Mouse (Mus musculus) hindlimb bud, embryonic 11.5 days (tissue): ENCODE results near the gene Cep350.
A peak's percentile ranks its signal among the peaks of the same experiment; 100 is the strongest.

ENCODE experiments used
- DNase-seq: peaks from one replicate; pipeline ENCODE4 v3.0.0-alpha.2; 2012; ENCODE audit warnings: low read depth, low spot score; ENCODE audit errors: extremely low spot score

Cep350 gene

DNA sequence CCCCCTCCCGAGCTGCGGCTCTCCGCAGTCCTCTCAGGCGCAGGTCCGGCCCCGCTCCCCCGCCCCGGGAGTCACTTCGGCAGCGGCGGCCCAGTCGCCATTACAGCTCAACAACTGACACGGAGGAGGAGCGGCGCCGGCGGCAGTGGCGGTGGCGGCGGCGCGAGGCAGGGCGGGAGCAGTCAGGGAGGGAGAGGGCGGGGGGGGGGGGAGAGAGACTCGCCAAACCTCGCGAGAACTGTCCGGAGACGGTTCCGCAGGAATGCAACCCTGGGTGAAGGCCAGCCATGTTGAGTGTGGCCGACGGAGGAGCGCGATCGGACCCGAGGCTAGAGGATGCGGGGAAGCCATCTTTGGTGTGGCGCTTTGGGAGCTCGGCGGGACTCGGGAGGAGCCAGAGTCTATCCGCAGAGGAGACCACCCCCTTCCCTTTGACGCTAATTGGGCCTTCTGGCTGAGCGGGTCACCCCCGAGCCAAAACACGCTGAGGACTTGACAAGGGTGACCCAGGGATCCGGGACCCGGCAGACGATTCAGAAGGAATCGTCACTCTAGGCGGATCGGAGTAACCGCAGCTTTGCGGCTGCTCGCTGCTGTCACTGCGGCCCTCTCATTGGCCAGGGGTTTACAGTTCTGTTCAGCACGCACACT is at the start of gene Cep350:
Gene Cep350 (minus strand): TSS at position 188 of the 651 bp plus-strand sequence.
- peak; percentile 89 for DNase-seq

DNA sequence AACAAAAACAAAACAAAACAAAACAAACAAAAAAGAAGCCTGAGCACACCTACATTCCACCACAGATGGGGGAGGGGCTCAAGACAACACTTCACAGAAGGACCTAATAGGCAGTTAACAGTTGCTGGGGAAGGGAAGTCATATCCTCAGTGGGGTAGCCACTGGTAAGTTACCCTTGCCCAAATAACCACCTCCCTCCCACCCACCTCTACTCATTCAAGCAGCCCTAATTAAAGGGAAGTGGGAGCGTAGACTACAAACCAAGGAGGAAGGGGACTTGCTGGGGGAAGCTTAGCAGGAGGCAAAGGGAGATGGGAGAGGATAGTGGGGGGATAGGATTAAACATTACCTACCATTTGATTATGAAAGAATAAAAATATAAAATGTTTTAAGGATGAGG is 47.3 kb upstream of the Cep350 start:
- no peak for DNase-seq

DNA sequence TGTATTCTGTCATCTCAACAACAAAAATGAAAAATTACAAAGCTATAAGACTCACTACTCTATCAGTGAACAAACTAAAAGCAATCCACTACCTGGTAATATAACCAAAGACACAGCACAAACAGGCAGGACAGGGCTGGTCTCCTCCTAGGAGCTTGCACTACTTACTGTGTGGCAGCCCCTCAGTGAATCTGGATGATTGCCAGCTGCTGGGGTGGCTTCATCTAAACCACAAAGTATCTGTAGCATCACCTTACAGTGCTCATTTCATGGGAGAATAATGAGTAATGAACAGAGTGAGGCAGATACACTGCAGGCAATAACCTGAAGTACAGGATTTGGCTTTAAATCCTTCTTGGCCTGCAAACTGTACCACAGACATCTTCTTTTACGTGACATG is 46.7 kb upstream of the Cep350 start:
- DNase-seq, result no peak

DNA sequence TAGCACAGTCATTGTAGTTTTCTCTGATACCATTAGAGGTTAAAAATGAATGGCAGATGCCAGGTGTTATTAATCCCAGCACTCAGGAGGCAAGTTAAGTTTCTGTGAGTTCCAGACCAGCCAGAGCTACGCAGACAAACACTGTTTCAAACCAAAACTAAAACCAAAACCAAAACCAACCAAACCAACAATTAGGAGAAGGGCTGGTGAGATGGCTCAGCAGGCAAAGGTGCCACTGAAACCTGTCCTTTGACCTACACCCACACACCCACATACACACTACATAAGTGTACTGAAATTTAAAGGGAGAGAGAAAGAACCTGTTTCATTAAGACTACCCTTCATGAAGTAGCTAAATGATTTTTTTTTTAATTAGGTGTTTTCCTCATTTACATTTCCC is 35.9 kb upstream of the Cep350 start:
- DNase-seq, result no peak

DNA sequence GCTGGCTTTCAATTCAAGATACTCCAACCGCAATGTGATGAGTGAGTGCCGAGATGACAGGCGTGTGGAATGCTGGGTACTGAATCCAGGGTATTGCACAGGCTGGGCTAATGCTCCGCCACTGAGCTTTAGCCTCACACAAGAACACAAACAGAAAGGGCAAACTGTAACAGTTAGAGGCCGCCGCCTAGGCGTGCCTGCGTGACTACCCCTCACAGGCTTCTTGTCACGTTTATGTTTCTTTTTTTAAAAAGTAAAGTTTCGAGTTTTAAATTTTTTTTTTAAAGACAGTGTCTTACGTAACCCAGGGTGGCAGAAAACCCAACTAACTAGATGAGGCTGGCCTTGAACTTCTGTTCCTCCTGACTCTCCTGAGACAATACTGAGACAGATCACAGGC is 32.9 kb upstream of the Cep350 start:
- no peak for DNase-seq

DNA sequence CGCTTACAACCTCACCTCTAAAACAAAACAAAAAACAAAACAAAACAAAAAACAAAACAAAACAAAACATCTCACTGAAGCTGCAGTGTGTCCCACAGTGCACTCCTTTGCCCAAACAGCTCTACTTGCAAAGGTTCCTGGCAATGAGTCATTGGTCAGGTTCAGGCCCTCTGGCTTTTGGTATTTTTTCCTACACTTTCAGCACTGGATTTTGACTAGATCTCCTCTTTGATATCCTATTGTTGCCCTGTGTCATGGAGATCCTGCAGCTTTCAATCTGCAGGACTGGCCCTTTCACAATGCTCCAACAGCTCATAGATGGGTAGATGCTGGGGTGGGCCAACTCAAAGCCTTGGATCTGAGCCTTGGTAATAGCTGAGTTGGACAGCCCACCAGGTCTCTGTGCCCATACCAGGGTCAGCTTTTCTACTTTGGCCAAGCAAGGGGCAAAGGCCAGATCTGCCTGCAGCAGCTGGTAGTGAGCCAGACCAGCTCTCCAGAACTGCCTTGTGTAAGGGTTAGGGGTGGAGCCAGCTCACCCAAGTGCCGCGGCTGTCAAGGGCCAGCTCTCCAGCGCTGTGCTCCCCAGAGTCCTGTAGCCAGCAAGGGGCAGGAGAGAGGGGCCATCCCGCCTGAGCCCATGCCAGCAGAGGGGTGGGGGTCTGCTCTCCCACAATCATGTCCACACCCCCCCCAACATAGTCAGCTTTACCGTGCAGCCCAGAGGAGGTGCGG is 30.3 kb upstream of the Cep350 start:
- no peak for DNase-seq

DNA sequence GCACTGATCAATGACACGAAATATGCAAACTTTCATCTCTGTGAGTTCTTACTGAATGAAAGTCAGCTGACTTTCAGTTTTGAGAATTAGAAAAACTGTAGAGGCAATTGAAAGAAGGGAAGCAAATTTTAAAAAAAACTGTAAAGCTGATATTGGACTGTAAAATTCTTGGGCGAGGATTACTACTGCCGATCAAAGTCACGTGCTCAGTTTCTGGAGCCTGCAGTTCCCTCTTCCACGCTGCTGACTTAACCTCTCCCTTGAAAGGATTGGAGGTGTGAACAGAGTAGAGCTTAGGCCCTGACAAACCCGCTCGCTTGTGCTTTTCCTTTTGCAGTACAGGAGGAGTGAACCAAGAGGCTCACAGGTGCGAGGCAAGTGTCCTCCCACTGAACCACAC is 29.3 kb upstream of the Cep350 start:
- no peak for DNase-seq

DNA sequence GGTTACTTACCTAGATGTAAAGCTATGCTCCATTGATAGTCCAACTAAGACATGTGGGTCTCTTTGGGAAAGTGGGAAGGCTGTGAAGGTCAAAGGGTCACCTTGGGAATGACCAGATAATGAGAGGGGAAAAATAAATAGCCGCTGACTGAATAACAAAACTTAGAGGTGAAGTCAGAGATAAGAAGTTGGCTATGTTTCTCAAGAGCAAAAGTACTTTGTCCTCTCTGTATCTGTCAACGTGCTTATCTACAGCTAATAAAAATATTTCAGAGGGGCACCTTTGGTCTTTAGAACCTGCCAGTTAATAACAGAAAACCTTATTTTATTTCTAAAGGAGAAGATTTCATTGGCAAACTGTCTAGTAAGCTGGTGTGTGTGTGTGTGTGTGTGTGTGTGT is 22.6 kb upstream of the Cep350 start:
- no peak for DNase-seq

DNA sequence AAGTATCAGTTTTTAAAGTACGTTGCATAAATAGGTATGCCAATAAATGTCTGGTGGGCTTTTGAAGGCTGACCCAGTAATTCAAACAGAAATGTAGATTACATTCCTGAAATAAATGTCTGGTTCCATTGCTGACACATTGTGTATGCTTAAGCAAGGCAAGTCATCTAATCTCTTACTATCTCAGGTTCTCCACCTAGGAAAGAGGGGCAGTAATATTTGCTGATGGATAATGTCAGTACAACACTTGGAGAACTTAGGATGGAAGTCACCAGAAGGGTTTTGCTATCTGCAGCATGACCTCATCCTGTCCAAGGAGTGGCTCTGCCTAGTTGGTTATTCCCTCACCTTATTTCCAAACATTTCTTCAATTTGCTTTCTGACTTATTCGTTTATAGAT is 21.5 kb upstream of the Cep350 start:
- no peak for DNase-seq

DNA sequence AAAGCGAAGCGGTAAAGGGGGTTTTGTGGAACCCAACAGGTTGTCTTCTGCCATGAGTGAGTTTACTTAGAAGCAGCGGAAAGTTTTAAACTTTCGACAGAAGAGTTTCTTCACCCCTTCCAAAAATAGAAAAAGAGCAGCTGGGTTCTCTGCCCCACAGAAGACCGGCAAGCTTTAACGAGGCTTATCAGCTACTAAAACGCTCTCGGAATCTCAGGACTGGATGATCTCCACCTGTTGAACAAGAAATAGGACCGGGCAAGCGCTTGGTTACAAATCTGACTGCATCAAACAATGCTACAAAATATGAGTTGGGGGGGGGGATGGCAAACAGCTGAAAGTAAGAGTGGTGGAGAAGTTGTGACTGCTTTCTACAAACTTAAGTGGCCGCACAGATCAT is 17.3 kb upstream of the Cep350 start:
- DNase-seq, result no peak

DNA sequence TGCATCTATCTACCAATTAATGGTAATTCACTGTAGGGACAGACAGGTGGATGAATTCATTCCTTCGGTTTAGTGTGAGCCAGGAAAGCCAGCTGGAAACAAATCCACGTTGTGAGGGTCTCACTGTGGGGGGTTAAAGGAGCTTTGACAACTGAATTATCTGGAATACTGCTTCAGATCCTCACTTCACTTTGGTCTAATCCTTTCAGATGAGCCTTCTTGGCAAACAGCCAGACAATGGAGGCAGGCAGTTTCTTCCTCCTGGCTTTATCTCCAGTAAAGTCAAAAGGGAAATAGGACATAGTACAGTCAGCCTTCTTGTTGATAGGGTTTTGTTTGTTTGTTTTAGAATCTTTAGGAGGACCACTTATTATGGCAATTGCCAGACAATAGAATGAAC is 16.3 kb upstream of the Cep350 start:
- no peak for DNase-seq

DNA sequence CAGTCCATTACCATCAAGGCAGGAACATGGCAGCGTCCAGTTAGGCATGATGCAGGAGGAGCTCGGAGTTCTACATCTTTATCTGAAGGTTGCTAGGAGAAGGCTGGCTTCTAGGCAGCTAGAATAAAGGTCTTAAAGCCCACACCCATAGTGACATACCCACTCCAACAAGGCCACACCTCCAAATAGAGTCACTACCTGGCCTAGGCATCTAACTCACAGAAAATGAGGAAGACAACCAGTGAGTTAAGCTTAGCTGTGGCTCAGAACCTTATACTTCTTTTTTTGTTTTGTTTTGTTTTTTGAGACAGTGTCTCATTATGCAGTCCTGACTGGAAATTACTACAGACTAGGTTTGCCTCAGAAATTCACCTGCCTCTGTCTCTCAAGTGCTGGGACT is 14.6 kb upstream of the Cep350 start:
- no peak for DNase-seq

DNA sequence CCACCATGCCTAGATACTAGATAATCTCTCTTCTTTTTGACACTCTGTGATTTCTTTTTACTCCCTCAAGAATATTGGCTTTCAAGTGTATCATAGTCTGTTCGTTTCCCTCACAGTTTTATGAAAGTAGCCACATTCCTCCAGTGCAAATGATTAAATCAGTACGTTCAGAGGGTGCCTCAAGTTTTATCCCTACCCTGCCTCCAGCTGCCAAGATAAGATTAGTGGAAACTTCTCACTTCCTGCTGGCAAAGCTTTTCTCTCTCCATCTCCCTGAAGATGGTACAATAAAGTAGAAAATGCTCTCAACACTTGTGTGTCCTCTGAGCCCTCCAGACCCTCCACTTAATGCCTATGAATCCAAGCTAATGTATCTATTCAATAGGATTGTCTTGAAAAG is 1.9 kb upstream of the Cep350 start:
- no peak for DNase-seq

DNA sequence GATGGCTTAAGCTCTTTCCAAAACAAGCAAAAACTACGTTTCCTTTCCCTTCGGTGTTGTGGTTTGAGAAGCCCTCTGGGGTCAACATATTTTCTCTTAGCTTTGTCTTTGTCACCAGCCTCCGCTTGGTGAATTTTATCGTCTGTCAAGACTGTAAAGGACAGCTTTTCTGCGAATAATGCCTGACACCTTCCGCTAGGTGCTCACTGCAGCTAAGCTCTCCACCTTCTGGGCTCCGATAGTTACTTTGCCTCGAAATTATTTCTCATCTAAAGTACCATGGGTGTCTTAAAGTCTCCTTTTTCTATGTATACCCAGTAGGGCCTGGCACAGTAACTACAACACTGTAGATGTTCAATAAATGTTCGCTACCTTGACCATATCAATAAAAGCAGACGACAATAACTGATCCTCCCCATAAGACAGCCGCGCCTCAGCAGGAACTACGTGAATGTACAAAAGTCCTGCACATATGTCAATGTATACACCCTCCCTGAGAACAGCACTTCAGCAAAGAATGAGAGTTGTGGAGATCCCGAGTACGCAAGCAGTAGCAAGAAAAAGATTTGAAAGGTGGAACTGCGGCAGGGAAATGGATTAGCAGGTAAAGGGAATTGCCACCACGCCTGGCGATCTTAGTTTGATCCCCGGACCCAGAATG is 794 bp upstream of the Cep350 start:
- DNase-seq, result no peak

DNA sequence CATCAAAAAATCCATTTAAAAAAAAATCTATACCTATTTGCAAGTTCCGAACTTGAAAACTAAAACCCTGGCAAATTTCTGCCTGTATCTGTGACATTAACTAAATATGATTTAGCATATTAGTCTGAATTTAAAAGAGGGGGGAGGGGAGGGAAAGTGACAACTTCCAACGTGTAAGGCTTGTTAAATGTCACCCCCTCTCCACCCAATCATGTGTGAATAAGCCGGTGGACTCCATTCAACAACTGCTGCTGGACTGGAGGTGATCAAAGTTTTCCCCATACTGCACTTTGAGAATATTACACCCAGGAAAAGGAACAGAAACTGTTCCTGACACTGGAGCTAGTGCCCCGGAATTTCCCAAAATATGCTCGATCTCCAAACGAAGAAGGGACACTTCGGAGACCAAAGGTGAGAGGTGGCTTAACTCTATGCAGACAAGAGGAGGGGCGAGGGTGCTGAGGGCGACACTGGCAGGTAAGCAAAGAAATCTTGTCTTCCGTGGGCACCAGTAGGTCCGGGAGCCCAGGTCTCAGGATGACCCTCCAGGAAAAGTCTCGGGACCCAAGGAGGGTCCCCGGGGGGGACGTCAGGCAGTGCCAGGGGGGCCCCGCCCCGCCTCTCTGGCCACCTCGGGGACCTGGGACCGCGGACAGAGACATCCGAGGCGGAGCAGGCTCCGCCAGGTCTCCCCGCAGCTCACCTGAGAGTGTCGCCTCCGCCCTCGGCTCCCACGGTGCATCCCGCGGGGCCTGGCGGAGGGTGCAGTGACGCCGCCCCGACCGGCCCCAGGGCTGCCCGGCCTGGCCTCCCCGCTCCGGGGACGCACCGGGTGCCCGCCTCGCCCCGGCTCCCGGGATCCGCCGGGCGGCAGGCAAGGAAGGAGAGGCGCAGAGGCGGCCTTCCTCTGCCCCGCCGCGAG is 648 bp downstream of the Cep350 start:
- no peak for DNase-seq

DNA sequence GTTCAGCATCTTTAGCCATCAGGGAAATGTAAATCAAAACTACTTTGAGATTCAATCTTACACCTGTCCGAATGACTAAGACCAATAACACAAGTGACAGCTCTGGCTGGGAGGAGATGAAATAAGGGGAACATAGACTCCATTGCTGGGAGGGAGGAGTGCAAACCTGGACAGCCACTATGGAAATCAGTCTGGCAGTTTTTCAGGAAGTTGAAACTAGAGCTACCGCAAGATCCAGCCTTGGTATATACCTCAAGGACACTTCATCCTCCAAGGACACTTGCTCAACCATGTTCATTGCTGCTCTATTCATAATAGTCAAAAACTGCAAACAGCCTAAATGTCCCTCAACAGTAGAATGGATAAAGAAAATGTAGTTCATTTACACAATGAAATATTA is 23.9 kb downstream of the Cep350 start:
- no peak for DNase-seq

DNA sequence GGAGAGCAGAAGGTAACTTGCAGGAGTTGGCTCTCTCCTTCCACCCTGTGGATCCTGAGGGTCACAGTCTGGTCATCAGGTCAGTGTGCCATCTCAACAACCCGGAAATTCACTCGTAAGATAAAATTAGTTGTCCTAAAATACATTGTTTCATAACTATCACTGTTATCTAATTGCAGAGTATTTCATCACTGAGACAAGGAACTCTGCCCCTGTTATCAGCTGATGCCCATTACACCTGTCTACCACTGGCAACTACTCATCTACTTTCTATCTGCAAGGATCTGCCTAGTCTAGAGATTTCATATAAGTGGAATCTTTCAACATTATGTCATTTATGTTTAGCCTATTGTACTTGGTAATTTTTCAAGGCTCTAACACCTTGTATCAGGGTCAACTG is 28.7 kb downstream of the Cep350 start:
- no peak for DNase-seq

DNA sequence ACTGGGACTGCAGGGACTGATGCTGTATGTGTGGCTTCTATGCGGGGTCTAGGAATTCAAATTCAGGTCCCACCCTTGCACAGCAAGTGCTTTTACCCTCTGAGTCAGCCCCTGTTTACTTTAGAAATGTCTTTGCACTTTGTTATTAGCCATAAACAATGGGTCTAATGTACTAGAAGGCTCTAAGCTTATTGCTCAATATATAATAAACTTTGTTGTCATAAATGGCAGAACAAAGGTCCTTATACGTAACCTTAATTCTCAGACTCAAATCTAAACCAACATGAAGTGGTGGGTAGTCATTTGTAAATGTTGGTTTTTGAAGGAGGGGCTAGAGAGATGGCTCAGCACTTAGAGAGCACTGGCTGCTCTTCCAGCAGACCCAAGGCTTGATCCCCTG is 35.6 kb downstream of the Cep350 start:
- DNase-seq, result no peak

DNA sequence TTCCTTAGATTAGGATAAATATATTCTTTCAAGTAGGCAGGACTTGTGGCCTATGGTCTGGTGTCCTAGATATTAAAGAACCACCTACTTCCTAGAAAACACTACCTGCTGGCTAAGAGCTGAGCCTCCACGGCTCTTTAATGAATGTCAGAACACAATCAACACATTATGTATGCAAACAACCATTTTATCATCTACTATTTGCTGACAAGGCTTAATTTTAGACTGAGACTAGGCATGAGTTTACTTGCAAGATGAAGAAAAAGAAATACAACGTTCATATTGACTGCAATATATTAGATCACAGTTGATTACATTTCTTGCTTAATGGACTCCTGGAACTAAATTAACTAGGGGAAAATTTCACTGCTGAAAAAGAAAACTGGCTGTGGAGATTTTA is 38.4 kb downstream of the Cep350 start:
- DNase-seq, result no peak

DNA sequence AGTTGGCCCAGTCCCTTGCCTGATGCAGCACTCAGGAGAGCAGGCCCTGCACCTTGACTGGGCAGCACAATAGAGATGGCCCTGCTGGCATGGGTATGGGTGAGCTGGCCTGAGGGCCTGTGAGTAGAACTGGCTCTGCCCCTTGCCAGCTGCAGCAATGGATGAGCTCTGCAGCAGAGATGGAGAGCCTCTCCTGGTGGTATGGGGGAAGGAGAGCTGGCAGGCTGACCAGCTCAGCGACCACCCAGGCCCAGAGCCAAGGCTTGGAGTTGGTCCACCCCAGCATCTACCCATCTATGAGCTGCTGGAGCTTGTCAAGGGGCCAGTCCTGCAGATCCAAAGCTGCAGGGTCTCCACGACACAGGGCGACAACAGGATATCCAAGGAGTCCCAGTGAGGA is 69.5 kb downstream of the Cep350 start:
- DNase-seq, result no peak

DNA sequence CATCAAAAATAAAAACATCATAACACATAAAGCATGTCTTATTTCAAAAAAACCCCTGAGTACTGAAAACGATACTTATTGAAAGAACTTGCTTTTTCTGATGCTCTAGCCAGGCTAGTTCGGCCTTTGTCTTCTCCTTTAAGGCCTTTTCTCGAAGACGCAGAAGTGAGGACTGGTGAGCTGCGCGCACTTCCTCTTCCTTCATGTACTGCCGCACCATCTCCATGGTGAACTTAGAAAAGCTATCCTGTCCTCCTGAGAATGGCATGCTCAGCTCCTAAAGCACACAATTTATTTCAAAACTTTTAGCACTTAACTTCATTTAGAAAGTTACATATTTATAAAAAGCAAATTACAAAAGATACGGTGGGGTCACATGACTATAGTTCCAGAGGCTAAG is 71.7 kb downstream of the Cep350 start:
- no peak for DNase-seq
